Mouse (Mus musculus): ENCODE data around the gene Fchsd2. TPM values are rescaled to one million over a fixed set of nuclear protein-coding genes. Genes with fewer than 3 reads are reported as not detected.

Gene Fchsd2
- total RNA-seq, 2 experiments from 2014 or later = 28.9 to 31.3 TPM

DNA sequence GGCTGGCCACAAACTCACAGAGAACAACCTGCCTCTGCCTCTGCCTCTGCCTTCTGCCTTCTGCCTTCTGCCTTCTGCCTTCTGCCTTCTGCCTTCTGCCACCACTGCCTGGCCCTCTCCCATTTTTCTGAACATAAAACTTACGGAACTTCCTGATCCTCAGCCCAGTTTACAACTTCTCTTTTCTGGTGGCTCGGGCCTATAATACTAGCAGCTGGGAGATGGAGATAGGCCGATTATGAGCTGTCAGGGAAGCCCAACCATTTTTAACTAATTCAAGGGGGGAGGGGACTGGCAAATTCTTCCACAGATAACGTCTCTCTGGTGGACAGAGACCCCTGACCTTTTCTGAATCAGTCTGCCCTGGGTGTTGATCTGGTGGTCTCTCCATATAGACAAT is 22.3 kb upstream of the Fchsd2 start:
- no peak for DNase-seq
- intact Hi-C loops (cut with DNase I) = loop anchor here (5.0 kb wide), 1 partner anchor 62 kb away; no protein-coding TSS in a partner anchor

DNA sequence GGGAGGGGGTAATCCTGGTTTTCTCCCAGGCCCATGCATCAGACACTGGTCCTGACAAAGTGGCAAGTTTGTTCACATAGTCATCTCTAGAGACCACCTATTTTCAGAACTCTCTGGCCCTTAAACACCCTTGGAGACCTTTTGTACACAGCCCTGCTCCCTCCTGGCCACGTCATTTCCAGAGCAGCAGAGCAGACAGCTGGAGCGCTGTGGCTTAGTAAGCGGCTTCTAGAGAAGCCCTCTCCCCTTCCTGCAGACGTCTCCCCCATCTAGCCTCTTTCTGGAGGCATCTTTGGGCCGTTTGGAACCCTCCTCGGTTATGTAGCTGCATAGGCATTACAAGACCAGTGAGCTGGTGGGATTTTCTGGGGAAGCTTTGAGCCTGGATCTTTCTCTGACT is 21.6 kb upstream of the Fchsd2 start:
- DNase-seq = peak in 1 of 2 experiments; percentile 27
- intact Hi-C loops (cut with DNase I) = loop anchor here (5.0 kb wide), 1 partner anchor 61 kb away; no protein-coding TSS in a partner anchor

DNA sequence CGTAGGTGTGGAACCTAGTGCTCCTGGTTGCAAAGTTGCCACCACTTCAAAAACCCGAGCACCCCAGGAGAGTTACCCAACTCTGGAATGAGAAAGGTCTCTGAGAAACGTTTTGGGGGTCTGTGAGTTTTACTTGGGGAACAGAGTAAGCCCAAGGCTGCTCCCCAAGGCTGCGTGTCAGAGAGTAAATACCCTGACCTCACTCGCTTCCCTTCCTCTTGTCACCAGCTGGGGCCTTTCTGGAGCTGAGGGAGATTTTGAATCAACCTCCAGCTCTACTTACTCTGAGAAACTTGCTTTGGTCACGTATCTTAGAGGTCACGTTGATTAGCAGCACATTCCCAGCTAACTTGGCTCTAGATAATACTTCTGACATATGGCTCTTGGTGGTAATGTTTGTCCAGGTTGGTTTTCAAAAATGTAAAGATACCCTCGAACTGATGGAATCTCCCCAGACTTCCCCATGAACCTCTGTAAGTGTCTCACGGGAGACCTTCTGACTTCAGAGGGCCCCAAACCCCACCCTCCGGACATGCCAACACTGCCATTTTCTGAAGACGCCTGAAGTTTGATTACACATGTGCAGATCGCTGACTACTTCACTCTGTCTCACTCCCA is 20.4 kb upstream of the Fchsd2 start:
- DNase-seq = no peak
- intact Hi-C loops (cut with DNase I) = loop anchor here (5.0 kb wide), 1 partner anchor 60 kb away; no protein-coding TSS in a partner anchor

DNA sequence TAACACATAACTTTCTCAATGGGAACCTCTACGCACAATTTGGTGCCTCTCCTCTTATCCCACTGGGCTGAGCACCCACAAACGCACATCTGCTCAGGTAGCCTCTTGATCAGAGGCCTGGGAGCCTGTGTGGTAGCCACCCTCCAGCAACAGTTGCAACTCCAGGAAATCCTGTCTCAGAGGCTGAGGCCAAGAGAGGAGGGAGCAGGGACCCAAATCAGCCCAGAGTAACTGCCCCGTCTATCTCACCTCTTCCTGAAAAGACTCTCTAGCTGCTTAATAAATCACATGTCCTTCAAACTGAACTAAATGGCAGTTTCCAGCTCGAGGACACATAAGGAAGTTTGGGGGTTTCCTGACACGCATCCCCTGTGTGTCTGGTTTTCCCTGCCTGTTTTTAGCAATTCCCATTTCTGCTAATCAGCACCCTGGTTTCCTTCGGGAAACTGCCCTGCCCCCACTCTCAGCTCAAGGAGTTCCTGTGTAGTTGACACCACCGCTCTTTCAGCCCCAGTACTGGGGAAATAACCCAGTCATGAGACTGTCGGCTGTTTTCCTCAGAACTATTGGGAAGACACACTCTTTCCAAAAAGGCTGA is 18.4 kb upstream of the Fchsd2 start:
- no peak for DNase-seq
- intact Hi-C loops (cut with DNase I) = loop anchor here (2.0 to 5.0 kb wide), 2 partner anchors 35 to 58 kb away; no protein-coding TSS in a partner anchor

DNA sequence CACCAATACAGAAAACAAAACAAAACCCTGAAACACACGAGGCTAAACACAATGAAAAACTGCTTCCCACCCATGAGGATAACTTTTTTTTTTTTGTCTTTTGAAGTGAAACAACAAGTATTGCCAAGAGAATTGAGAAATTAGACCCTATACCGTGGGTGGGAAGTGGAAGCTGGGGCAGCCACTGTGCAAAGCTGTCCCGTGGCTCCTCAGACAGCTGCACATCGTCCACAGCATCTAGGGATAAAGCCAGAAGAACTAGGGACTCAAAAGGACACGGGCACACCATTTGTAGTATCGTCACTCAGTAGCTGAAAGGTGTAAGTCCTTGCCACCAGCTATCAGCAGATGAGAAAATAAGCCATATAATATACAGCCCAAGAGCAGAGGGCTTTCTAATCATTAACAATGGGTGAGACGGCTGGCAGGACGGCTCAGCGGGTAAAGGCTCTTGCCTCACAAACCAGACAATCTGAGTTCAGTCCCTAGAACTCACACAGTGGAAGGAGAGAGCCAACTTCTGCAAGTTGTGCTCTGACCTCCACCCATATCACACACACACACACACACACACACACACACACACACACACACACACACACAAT is 9.0 kb upstream of the Fchsd2 start:
- intact Hi-C loops (cut with DNase I) = no loop called here
- no peak for DNase-seq

GRCm38 (mm10) chr7:101084816-101085456 is 7.7 kb upstream of the Fchsd2 start:
- DNase-seq = no peak
- intact Hi-C loops (cut with DNase I) = no loop called here

DNA sequence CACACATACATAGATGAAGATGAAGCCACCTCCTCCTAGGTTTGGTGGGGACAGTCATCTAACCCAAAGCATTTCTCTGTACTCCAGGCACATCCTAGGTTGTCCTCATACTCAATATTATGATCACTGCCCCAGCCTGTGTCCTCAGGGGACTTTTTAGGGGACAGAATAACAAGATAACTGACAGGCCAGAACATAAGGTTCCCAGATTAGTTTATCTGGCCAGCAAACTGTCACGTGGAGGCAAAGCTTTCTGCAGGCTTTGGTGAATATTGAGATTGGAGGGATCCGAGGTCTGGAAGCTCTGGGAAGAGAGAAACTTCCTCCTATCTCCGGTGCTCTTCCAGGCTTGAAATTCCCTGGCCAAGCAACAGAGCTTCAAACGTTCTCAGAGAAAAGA is 6.9 kb upstream of the Fchsd2 start:
- intact Hi-C loops (cut with DNase I) = no loop called here
- DNase-seq = peak; percentile 33 to 49

GRCm38 (mm10) chr7:101088687-101089086 is 4.0 kb upstream of the Fchsd2 start:
- intact Hi-C loops (cut with DNase I) = no loop called here
- peak; percentile 37 to 51 for DNase-seq

GRCm38 (mm10) chr7:101089242-101089641 is 3.4 kb upstream of the Fchsd2 start:
- intact Hi-C loops (cut with DNase I) = no loop called here
- DNase-seq = no peak

DNA sequence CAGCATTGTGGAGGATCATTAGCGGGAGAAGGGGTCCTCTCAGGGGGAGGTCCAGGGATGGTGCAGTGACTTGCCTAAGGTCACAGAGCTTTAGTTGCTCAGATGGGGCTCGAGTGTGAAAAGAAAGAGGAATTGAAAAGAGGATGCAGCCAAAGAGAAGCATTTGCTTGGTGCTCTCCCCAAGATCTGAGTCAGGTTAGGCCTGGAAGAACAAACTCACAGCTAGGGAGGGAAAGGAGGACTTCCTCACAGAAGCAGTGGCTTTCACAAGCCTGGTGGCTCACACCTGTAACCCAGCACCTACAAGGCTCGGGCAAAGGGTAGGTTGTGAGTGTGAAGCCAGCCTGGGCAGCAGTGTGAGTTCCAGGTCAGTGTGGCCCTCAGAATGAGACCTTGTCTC is 568 bp downstream of the Fchsd2 start:
- no peak for DNase-seq
- intact Hi-C loops (cut with DNase I) = no loop called here

GRCm38 (mm10) chr7:101094746-101095145 is 2.1 kb downstream of the Fchsd2 start:
- DNase-seq = no peak
- intact Hi-C loops (cut with DNase I) = no loop called here

DNA sequence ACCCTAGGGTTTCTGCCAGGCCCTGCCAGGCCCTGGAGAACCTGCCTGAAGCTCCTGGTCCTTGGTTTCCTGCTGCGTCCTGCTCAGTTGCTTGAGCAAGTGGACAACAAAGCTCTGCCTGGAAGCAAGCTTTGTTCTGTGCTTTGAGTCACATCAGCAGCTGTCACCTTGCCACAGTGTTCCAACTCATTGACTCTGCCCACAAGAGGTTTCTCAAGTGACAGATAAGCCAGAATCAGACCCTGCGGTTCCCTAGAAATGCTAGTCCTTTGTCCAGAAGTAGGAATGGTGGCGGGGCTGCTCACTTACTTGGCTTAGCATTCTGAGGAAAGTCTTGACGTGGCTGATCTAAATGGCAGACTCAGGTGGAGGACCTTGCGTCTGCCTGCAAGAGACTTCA is 2.9 kb downstream of the Fchsd2 start:
- DNase-seq = no peak

GRCm38 (mm10) chr7:101096576-101096975 is 3.9 kb downstream of the Fchsd2 start:
- no peak for DNase-seq
- intact Hi-C loops (cut with DNase I) = no loop called here

More for the DNA sequence above, 2.9 kb downstream of the Fchsd2 start:
- intact Hi-C loops (cut with DNase I) = no loop called here

DNA sequence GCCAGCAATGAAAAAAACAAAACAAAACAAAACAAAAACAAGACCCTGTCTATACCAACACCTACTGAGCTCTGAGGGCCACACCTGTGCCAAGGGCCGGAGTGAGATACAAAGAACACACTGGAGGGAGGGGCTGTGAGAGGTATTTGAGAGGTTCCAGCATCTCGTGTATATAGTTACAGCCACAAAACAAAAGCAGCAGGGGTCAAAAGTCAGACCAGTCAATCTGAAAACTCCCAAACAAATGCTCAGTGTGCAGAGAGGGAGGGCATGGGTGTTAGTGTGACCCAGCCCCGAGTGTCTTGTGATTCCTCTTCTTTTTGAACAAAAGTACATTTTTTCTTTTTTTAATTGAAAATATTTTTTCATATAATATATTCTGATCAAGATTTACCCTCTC is 4.4 kb downstream of the Fchsd2 start:
- no peak for DNase-seq
- intact Hi-C loops (cut with DNase I) = no loop called here

DNA sequence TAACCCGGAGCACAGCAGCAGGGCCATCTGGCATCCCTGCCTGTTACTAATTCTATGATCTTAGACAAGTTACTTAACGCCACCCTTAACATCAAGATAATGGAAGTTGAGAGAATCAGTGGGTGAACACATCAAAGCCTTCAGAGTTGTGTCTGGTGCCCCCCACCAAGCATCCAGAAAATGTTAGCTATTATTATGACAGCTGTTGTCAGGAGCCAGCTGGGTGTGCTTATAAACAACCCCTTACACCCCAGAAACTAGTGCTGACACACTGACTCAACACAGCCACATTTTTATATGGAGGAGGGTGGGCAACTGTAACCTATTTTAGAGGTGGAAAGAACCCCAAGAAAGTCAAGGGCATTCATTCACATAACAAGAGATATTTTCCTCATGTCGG is 7.3 kb downstream of the Fchsd2 start:
- intact Hi-C loops (cut with DNase I) = no loop called here
- no peak for DNase-seq

DNA sequence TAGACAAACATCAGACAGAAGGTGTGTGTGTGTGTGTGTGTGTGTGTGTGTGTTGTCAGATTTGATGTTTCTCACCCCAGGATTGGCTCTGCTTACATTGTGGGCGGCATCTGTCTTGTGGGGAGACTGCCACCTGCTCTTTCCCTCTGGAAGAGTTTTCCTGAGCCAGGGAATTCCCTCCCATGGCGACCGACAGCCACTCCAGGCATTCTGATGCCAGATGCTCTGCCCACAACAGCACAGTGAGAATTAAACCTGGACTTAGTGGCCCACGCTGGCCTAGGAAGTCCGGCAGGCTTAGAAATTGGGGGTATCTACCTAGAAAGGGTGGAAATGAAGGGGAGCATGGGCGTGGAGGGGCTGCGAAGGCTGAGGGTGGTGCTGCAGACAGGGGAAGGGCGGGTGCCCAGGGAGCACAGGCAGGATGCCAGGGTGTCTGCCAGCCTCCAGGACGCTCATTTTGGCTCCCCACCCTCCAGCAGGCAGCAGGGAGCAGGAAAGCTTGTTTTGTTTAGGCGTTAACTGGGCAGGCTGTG is 8.6 kb downstream of the Fchsd2 start:
- intact Hi-C loops (cut with DNase I) = no loop called here
- peak; percentile 61 to 67 for DNase-seq

DNA sequence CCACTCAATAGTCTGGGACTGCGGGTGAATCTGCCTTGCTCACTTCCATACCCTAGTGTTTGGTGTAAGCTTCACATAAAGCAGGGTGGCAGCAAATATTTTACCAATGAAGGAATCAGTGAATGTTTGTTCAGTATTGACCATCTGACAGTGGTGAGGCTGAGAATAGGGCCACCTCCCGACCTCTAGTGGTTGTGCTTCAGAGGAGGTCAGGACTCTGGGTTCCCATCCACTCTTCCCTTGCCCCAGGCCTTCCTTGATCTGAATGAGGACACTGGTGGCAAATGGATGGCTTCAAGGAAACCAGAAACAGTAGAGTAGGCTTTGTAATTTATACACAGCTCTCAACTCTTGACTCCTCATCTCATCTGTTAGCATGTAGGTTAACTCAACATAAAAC is 14.0 kb downstream of the Fchsd2 start:
- no peak for DNase-seq
- intact Hi-C loops (cut with DNase I) = no loop called here

DNA sequence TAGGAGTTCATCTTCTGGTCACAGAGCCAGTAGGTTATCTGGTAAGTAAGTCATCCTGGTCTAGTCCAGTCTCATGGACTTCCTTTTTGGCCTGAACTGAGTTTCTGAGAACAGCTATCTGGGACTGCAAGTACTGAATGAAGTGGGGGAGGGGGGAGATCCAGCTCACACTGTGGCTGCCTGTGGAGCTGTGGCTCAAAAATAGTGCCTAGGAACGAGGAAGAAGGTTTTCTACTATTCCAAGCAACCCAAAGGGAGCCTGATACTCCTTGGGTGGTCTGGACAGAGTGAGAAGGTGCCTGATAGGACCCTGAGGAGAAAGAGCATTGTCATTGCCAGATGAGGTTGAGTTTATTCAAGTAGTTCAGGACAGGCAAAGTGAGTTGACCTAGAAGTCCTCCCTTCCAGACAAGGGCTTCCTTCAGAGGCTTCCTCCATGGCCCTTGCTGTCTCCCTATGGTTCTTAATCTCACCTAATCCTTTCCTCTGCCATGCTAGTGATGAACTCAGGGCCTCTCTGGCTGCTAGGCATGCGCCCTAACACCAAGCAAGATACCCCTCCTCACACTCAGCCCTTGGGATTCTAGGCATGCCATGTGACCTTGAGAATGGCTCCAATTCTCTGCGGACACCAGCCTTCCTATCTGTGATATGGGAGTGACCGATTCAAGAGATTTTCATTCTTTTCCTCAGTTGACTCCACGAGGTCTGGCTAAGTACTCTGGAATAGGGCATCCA is 14.6 kb downstream of the Fchsd2 start:
- intact Hi-C loops (cut with DNase I) = no loop called here
- DNase-seq = no peak

DNA sequence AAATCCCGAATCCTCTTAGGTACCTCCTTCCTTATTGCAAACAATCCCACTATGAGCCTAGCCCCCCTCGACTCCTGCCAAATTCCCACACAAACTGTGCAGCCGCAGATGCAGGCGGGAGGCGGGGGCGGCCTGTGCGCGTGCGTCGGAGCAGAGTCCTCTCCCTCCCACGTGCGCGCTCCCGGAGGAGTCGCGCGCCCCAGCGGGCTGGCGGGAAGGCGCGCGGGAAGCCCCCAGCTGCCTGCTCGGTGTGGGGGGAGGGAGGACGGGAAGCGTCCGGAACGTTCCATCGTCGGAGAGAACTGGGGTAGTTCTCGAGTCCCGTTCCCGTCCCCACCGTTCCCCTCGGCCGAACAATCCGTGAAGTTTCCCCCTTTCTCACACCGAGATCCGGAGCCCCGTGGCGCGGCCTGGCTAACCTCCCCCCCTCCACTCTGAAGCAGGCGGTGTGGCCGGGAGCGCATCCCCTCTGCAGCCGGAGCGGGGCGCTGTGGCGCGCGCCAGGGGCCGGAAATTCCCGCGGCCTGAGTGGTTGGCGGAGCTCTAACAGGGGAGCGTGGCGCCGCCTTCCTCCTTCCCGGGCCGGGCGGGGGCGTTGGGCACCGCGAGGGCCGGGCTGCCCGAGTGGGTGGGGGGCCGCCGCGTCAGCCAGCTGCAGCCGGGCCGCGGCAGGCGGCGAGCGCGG is 15.4 kb downstream of the Fchsd2 start:
- peak; percentile 99 to 100 for DNase-seq
- intact Hi-C loops (cut with DNase I) = loop anchor here (2.0 kb wide), 3 partner anchors 33 to 123 kb away; no protein-coding TSS in a partner anchor

DNA sequence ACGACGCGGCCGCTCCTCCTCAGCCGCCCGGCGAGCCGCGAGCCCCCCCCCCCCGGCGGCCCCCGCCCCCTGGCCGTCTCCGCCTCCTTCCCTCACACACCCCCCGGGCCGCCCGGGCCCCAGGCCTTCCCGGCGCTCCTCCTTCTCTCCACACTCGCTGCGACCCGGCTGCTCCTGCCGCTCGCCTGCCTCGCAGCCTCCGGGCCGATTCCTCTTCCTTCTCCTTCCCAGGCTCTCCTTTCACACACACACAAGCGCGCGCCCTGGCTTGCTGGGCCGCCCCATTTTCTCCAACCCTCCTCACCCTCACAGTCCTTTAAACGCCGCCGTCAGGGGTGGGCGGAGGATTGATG is 16.0 kb downstream of the Fchsd2 start:
- intact Hi-C loops (cut with DNase I) = loop anchor here (2.0 kb wide), 3 partner anchors 34 to 122 kb away; no protein-coding TSS in a partner anchor
- peak in 1 of 2 experiments; percentile 87 for DNase-seq

All from heart, postnatal 14 days (tissue).